Mouse (Mus musculus): Measurements from ENCODE around the gene Tm7sf2.

DNA sequence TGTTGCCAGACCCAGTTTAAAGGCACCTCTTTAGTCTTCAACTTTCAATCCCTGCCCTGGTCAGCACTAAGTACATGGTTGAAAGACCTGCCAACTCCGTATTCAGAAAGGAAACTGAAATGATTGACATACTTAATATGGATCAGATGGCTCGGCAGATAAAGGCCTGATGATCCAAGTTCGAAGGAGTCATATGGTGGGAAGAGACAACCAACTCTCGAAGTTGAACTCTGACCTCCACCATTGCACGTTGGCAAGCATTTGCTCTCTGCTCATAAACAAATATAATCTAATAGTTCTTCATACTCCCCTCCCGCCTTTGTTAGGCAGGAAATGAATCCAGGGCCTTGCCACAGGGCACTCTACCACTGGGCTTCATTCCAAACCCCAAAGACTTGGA lies 39.2 kb downstream of the Tm7sf2 start:
- TF ChIP-seq CTCF (IDR thresholded peaks at IDR 0.05; ENCODE audit: low read depth) (no peak), EP300 (IDR thresholded peaks at IDR 0.05; ENCODE audit: low read depth) (no peak)
